In the genomic region with DNA sequence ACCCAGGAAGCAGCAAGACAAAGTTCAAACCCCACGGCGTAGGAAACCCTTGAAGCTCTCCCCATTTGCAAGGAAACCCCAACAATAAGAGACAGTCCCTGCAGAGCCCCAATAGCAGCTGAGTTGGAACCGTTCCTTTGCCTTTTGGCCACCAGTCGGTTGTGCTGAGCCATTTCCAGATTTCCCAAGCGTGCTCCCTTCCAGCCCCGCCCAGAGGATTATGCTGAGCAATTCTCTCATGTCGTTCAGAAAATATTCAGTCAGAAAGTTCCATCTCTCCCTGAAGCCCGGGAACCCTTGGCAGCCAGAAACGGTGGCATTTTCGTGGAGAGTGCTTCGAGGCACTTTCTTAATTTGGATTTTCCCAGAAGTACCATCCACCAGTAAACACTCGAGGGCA, we compare ENCODE assay signal across 9 mouse cellular contexts.
DNase-seq lines count a peak whose midpoint lies in the region.
"Had no signal": no experiment of that assay in that cellular context is flagged by ENCODE, and none has a peak within 500 bp of the region (broad histone marks: within the 10 kb centered on the region; RNA-seq: fewer than 3 reads in every experiment).

No protein-coding gene starts in this region.

- intact Hi-C loops in gastrocnemius, postnatal 14 days (cut with DNase I; ENCODE audit: low total_unique reads), result no loop called here

- peak; percentile 18 for DNase-seq in adrenal gland, postnatal 10 days
- no peak for DNase-seq in adrenal gland, postnatal 25 days
- peak; percentile 12 to 26 for DNase-seq in layer of hippocampus, postnatal 10 days (ENCODE audit: low spot score in 2 of 2)
- no peak for DNase-seq in layer of hippocampus, adult 9-10 months (ENCODE audit: low spot score)
- DNase-seq in gastrocnemius, postnatal 14 days, result peak; percentile 31
- DNase-seq in lung, postnatal 36 days, result peak; percentile 42
- DNase-seq in frontal cortex, postnatal 10 days (ENCODE audit: low spot score in 2 of 2), result no peak
- no peak for DNase-seq in left cerebral cortex, adult 9 months (ENCODE audit: low spot score in 2 of 2)
- DNase-seq: thymus, postnatal 36 days had no signal

Comparison
In these comparisons a context has a peak if more than half of its experiments do, and no peak if none do; other contexts are left out.
1. DNase-seq: peak in adrenal gland, postnatal 10 days (single experiment), layer of hippocampus, postnatal 10 days (2 of 2), gastrocnemius, postnatal 14 days (single experiment) and lung, postnatal 36 days (single experiment); none in adrenal gland, postnatal 25 days (single experiment), layer of hippocampus, adult 9-10 months (single experiment), frontal cortex, postnatal 10 days (0 of 2) and left cerebral cortex, adult 9 months (0 of 2).